Comparison of ENCODE assay signal across 11 mouse cellular contexts in genomic region chr15:8781159-8782130, GRCm38 (mm10).
DNase-seq lines count a peak whose midpoint lies in the region; ATAC-seq and TF ChIP-seq lines count a peak whose summit lies in the region.
"Had no signal": no experiment of that assay in that cellular context is flagged by ENCODE, and none has a peak within 500 bp of the region (broad histone marks: within the 10 kb centered on the region; RNA-seq: fewer than 3 reads in every experiment).

No protein-coding gene starts in this region.

- DNase-seq in brain, embryonic 14.5 days (ENCODE audit: low read depth): peak; percentile 94
- DNase-seq in embryonic facial prominence, embryonic 11.5 days (ENCODE audit: low spot score): no peak
- peak; percentile 55 to 56 for DNase-seq in layer of hippocampus, adult 8-10 months (ENCODE audit: low spot score in 2 of 2)
- DNase-seq in natural killer cell, adult 2 months (ENCODE audit: low spot score in 2 of 2): no peak
- DNase-seq in urinary bladder, postnatal 10 days (ENCODE audit: low spot score): no peak
- DNase-seq in kidney, postnatal 4 days: no peak
- DNase-seq in thymus, postnatal 25 days: no peak

- 0 out of 2 replicates have a peak, but pooled peaks have one; percentile 39 for ATAC-seq in embryonic facial prominence, embryonic 11.5 days (replicated peaks; ENCODE audit: insufficient number of reproducible peaks, low FRiP score, low TSS enrichment, low read depth)
- ATAC-seq in midbrain, embryonic 16.5 days: peak; percentile 84

- no peak for TF ChIP-seq POLR2A in brain, embryonic 14.5 days (IDR thresholded peaks at IDR 0.05; ENCODE audit: borderline replicate concordance, extremely low read depth, insufficient read depth, insufficient read length, poor library complexity, severe bottlenecking)

- no peaks in the 10 kb centered on the region for H3K36me3 ChIP-seq in embryonic facial prominence, embryonic 11.5 days (replicated peaks; ENCODE audit: control insufficient read depth, insufficient read depth, low read depth, low read length)
- no peaks in the 10 kb centered on the region for H3K36me3 ChIP-seq in midbrain, embryonic 16.5 days (ENCODE audit: control insufficient read depth, insufficient read depth, low read length)
- H3K36me3 ChIP-seq: heart, embryonic 13.5 days; limb, embryonic 15.5 days had no signal

- H3K4me3 ChIP-seq in embryonic facial prominence, embryonic 11.5 days (ENCODE audit: low read depth, low read length): no peak overlapping the region
- no peak overlapping the region for H3K4me3 ChIP-seq in midbrain, embryonic 16.5 days (ENCODE audit: low read depth, low read length)
- H3K4me3 ChIP-seq: heart, embryonic 13.5 days; limb, embryonic 15.5 days; myocyte had no signal

- H3K4me1 ChIP-seq in embryonic facial prominence, embryonic 11.5 days (ENCODE audit: control insufficient read depth, insufficient read depth, low read length): no peaks in the 10 kb centered on the region
- H3K4me1 ChIP-seq in midbrain, embryonic 16.5 days (ENCODE audit: control insufficient read depth, insufficient read depth, low read length): peaks cover 3% of the 10 kb centered on the region; the same call in 1 of the 2 replicates
- H3K4me1 ChIP-seq: heart, embryonic 13.5 days had no signal

- H3K27ac ChIP-seq in embryonic facial prominence, embryonic 11.5 days (replicated peaks; ENCODE audit: low read depth, low read length): no peak overlapping the region
- H3K27ac ChIP-seq in midbrain, embryonic 16.5 days (ENCODE audit: low read length): peak overlapping the region; percentile 65
- H3K27ac ChIP-seq: heart, embryonic 13.5 days; limb, embryonic 15.5 days had no signal

- H3K9ac ChIP-seq in embryonic facial prominence, embryonic 11.5 days (replicated peaks; ENCODE audit: low read length): no peak overlapping the region
- H3K9ac ChIP-seq in midbrain, embryonic 16.5 days (ENCODE audit: low read depth, low read length): no peak overlapping the region
- H3K9ac ChIP-seq: heart, embryonic 13.5 days; limb, embryonic 15.5 days had no signal

- H3K9me3 ChIP-seq in embryonic facial prominence, embryonic 11.5 days (replicated peaks; ENCODE audit: control insufficient read depth, low read length): no peaks in the 10 kb centered on the region
- no peaks in the 10 kb centered on the region for H3K9me3 ChIP-seq in midbrain, embryonic 16.5 days (replicated peaks; ENCODE audit: control insufficient read depth, low read length, poor library complexity, severe bottlenecking)
- H3K9me3 ChIP-seq: heart, embryonic 13.5 days; limb, embryonic 15.5 days had no signal

- TF ChIP-seq CTCF in brain, embryonic 14.5 days (IDR thresholded peaks at IDR 0.05; ENCODE audit: borderline replicate concordance, extremely low read depth, insufficient read depth, insufficient read length): no peak

- 84% methylated on average over 28 of the region's 28 CpGs for WGBS in embryonic facial prominence, embryonic 11.5 days
- WGBS in midbrain, embryonic 16.5 days: 44% methylated on average over 28 of the region's 28 CpGs

- no peak overlapping the region for H3K4me2 ChIP-seq in embryonic facial prominence, embryonic 11.5 days (ENCODE audit: low read depth, low read length)
- H3K4me2 ChIP-seq in midbrain, embryonic 16.5 days (ENCODE audit: low read length): no peak overlapping the region
- H3K4me2 ChIP-seq: heart, embryonic 13.5 days; limb, embryonic 15.5 days had no signal

- H3K27me3 ChIP-seq in embryonic facial prominence, embryonic 11.5 days (ENCODE audit: control insufficient read depth, insufficient read depth, low read length): no peaks in the 10 kb centered on the region
- H3K27me3 ChIP-seq in midbrain, embryonic 16.5 days (ENCODE audit: control insufficient read depth, insufficient read depth, low read depth, low read length): no peaks in the 10 kb centered on the region
- H3K27me3 ChIP-seq: heart, embryonic 13.5 days; limb, embryonic 15.5 days had no signal

Comparison
In these comparisons a context has a peak if more than half of its experiments do, and no peak if none do; other contexts are left out.
1. DNase-seq: peak in brain, embryonic 14.5 days (single experiment) and layer of hippocampus, adult 8-10 months (2 of 2); none in embryonic facial prominence, embryonic 11.5 days (single experiment), natural killer cell, adult 2 months (0 of 2), urinary bladder, postnatal 10 days (single experiment), kidney, postnatal 4 days (0 of 2) and thymus, postnatal 25 days (single experiment).